Mouse (Mus musculus) limb, embryonic 10.5 days (tissue): ENCODE results near the gene Tmub2. TPM values are rescaled to one million over a fixed set of nuclear protein-coding genes. Genes with fewer than 3 reads are reported as not detected.
A peak's percentile ranks its signal among the peaks of the same experiment; 100 is the strongest.

Source experiments
- DNase-seq: peaks from one replicate; pipeline ENCODE4 v3.0.0-alpha.2; 2017; ENCODE audit warnings: low spot score
- H3K27ac ChIP-seq: fragments of 300-500 bp; sonication (generic); 2 replicates; pipeline ENCODE4 v1.5.1; 2016; ENCODE audit warnings: mild to moderate bottlenecking
- H3K27me3 ChIP-seq: fragments of 300-500 bp; sonication (generic); 2 replicates; pipeline ENCODE4 v1.6.1; 2016; ENCODE audit warnings: low read depth, mild to moderate bottlenecking; ENCODE audit not compliant: poor library complexity, severe bottlenecking
- H3K36me3 ChIP-seq: fragments of 300-500 bp; sonication (generic); 2 replicates; pipeline ENCODE4 v1.6.1; 2016; ENCODE audit warnings: mild to moderate bottlenecking, moderate library complexity
- H3K4me1 ChIP-seq: fragments of 300-500 bp; sonication (generic); 2 replicates; pipeline ENCODE4 v1.6.1; 2016
- H3K4me3 ChIP-seq: fragments of 300-500 bp; sonication (generic); 2 replicates; pipeline ENCODE4 v1.5.1; 2016; ENCODE audit warnings: mild to moderate bottlenecking, moderate library complexity
- H3K9me3 ChIP-seq: fragments of 300-500 bp; sonication (generic); replicated peaks from 2 replicates; pipeline ENCODE4 v1.6.1; 2016; ENCODE audit warnings: mild to moderate bottlenecking
- WGBS: fragments of 180-500 bp; shearing (Covaris S2); methylation state at CpG from one replicate; pipeline ENCODE4 v1.1.7; 2016; 5-methylcytosine and 5-hydroxymethylcytosine counted together
- polyA plus RNA-seq: library from polyadenylated mRNA; unstranded; fragments of >200 nt; fragmentation: Nextera tagmentation; extraction: Ambion mirVana; gene quantifications from 2 replicates; pipeline ENCODE4 v1.2.1, GENCODE M21; 2016

The Tmub2 gene
- polyA plus RNA-seq, 1 experiment from 2014 or later: 44.0 TPM

DNA sequence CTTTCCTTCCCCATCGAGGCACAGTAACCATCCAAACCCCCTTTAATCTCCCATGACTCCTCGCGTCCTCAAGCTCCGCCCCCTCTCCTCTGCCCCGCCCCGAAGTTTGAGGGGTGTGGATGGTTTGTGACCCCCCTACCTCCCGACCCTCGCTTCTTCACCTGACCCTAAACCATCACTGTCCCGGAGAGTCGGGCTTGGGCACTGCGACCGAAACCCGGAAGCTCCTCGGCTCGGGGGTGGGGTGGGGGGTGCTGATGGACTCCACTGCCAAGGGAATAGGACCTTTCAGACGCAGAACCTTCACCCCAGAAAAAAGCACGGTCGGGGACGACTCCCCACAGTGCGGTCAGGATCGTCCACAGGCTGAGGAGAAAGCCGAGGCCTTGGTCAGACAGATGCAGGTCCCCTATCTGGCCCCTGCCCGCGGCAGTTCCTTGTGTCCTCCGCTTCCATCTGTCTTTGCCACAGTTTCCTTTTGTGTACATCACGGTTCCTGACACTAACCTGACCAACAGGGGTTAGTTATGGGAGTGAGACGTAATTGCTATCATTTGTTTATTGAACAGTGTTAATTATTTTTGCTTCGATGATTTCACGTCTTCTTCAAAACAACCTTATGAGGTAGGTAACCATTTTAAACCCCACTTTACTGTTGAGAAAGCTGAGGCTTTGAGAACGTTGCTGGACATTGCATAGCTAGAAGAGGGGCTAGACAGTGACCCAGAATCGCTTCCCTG, 534 bp downstream of the Tmub2 start:
- WGBS: 6% methylated on average over 31 of the region's 31 CpGs
- H3K27ac ChIP-seq: peak overlapping the region; percentile 87

GRCm38 (mm10) chr11:102287485-102287884, 2.8 kb downstream of the Tmub2 start:
- 86% methylated on average over 8 of the region's 8 CpGs for WGBS
- Histone ChIP-seq H3K27me3 (no peaks in the 10 kb centered on the region), H3K4me1 (peaks cover 23% of the 10 kb centered on the region), H3K36me3 (peaks cover 59% of the 10 kb centered on the region), H3K9me3 (no peaks in the 10 kb centered on the region), H3K4me3 (no peak overlapping the region), H3K27ac (no peak overlapping the region)
- no peak for DNase-seq

More for the DNA sequence above, 534 bp downstream of the Tmub2 start:
- H3K4me3 ChIP-seq: peak overlapping the region; percentile 91
- peaks cover 17% of the 10 kb centered on the region for H3K4me1 ChIP-seq
- DNase-seq: no peak
- no peaks in the 10 kb centered on the region for H3K9me3 ChIP-seq
- no peaks in the 10 kb centered on the region for H3K27me3 ChIP-seq
- H3K36me3 ChIP-seq: peaks cover 37% of the 10 kb centered on the region

DNA sequence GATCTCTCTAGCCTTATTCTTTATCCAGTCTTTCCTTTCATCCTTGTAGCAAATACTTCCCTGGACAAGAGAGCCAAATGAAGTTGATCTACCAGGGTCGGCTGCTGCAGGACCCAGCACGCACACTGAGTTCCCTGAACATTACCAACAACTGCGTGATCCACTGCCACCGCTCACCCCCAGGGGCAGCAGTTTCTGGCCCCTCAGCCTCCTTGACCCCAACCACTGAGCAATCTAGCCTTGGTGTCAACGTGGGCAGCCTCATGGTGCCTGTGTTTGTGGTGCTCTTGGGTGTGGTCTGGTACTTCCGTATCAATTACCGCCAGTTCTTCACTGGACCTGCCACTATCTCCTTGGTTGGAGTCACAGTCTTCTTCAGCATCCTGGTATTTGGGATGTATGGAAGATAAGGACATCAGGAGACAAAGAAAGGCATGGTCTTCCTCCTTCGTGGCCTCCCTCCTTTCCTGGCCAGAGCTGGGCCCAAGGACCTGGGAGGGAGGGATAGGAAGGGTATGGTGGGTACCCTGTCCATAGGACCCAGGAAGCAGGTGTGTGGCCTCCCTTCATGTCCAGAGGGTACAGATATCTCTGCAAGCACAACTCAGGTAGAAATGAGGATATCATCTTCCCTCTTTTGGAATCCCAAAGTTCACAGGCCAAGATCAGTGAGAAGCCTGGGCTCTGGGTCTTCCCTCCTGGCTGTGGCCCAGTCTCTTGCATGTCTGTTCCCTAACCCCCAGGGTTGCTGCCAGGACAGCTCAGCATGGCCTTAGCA, 3.5 kb downstream of the Tmub2 start:
- Histone ChIP-seq H3K27ac (no peak overlapping the region), H3K4me3 (no peak overlapping the region), H3K4me1 (peaks cover 23% of the 10 kb centered on the region), H3K27me3 (no peaks in the 10 kb centered on the region), H3K36me3 (peaks cover 66% of the 10 kb centered on the region), H3K9me3 (no peaks in the 10 kb centered on the region)
- WGBS: 90% methylated on average over 8 of the region's 8 CpGs
- no peak for DNase-seq

DNA sequence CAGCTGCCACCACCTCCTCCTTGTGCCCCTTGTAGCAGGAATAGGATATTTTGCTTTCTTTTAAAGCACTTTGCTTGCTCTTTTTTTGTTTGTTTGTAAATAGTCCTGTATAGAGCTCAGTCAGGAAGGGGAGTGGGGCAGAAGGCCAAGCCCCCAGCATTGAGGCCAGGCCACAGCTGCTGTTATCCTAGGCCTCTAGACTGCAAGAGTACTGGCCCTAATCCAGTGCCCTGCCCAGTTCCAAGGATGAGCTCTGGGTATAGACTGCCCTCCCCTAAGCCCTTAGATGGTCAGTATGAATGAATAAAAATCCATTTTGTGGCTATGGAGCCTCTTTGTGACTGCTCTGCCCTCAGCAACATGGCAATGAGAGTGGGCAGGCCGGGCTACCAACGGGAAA, 4.2 kb downstream of the Tmub2 start:
- WGBS: 84% methylated on average over 2 of the region's 2 CpGs
- no peak for DNase-seq
- Histone ChIP-seq H3K36me3 (peaks cover 73% of the 10 kb centered on the region), H3K27ac (no peak overlapping the region), H3K4me1 (peaks cover 24% of the 10 kb centered on the region), H3K4me3 (no peak overlapping the region), H3K9me3 (no peaks in the 10 kb centered on the region), H3K27me3 (no peaks in the 10 kb centered on the region)

DNA sequence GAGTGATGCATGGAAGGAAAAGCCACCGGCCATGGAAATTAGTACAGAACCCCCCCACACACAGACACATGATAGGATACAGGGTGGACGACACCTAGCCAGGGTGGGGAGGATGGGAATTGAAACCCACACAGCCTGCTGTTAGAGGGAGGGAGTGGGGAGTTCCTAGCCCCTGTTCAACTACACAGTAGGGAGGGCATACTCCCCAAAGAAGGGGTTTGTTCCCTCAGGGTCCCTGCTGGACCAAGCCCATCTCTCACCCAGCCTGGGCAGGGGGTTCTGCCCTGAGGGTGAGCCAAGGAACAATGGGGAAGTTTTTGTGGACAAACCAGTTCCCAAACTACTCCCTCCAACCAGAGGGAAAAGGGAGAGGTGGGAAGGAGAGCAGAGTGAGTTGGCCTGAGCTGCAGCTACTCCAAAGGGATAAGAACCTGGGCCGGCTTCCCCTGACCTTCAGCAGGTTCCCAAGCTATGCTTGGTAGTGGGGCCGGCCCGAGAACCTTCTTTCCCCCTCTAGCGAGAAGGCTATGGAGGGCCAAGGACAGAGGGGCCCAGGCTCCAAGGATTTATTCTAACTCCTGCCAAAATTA, 4.9 kb downstream of the Tmub2 start:
- no peak overlapping the region; the same call in 1 of the 2 replicates for H3K27ac ChIP-seq

DNA sequence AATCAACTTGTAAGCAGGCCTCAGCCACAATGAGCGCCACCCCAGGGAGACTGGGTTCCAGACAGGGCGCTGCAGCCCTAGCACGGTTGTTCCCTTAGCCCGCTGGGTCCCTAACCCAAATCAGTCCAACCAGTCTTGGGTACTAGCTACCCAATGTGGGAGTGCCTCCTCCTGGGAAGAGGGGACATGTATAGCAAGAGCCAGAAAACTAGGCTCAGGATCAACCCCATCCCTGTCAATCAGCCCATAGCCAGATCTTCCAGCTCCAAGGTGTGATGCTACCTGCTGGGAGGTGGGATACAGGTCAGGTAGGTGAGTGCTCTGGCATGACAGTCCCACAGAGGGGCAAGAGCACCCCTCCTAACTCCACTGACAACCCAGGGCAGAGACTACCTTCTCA, 5.4 kb downstream of the Tmub2 start:
- Histone ChIP-seq H3K4me3 (no peak overlapping the region), H3K4me1 (peaks cover 34% of the 10 kb centered on the region), H3K27ac (no peak overlapping the region; the same call in 1 of the 2 replicates), H3K27me3 (no peaks in the 10 kb centered on the region), H3K36me3 (peaks cover 82% of the 10 kb centered on the region), H3K9me3 (no peaks in the 10 kb centered on the region)
- no peak for DNase-seq
- WGBS: 89% methylated on average over 4 of the region's 4 CpGs

More for the DNA sequence above, 4.9 kb downstream of the Tmub2 start:
- 63% methylated on average over 6 of the region's 6 CpGs for WGBS
- no peak overlapping the region for H3K4me3 ChIP-seq
- no peaks in the 10 kb centered on the region for H3K9me3 ChIP-seq
- H3K27me3 ChIP-seq: no peaks in the 10 kb centered on the region
- no peak for DNase-seq
- H3K36me3 ChIP-seq: peaks cover 80% of the 10 kb centered on the region
- peaks cover 31% of the 10 kb centered on the region for H3K4me1 ChIP-seq

GRCm38 (mm10) chr11:102291051-102291535, 6.4 kb downstream of the Tmub2 start:
- Histone ChIP-seq H3K9me3 (no peaks in the 10 kb centered on the region), H3K27ac (no peak overlapping the region)
- 88% methylated on average over 11 of the region's 11 CpGs for WGBS

DNA sequence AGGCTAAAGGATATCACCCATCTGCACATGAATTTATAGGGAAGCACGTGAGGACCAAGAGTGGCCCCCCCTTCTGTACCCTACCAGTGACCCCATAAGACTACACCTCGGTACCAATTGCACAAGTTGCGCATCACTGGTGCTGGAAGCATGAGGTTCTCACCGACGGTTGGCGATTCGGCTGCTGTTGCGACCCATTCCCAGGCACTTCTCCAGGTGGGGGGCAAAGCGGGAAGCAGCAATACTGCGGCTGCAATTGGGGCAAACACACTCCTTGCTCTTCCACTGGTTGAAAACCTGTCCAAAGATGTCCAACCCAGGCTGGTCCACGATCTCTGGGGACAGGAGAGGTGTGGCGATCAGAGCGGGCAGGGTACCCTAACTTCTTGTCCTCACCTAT, 9.2 kb downstream of the Tmub2 start:
- Histone ChIP-seq H3K36me3 (peaks cover 59% of the 10 kb centered on the region), H3K27me3 (no peaks in the 10 kb centered on the region), H3K4me3 (peak overlapping the region; percentile 96), H3K9me3 (no peaks in the 10 kb centered on the region), H3K4me1 (peaks cover 32% of the 10 kb centered on the region), H3K27ac (no peak overlapping the region)
- WGBS: 96% methylated on average over 13 of the region's 13 CpGs
- DNase-seq: no peak

More at GRCm38 (mm10) chr11:102291051-102291535, 6.4 kb downstream of the Tmub2 start:
- Histone ChIP-seq H3K4me3 (no peak overlapping the region), H3K4me1 (peaks cover 30% of the 10 kb centered on the region), H3K36me3 (peaks cover 82% of the 10 kb centered on the region), H3K27me3 (no peaks in the 10 kb centered on the region)
- no peak for DNase-seq

GRCm38 (mm10) chr11:102294416-102294815, 9.7 kb downstream of the Tmub2 start:
- Histone ChIP-seq H3K27ac (no peak overlapping the region), H3K27me3 (no peaks in the 10 kb centered on the region), H3K4me3 (peak overlapping the region; percentile 96), H3K9me3 (no peaks in the 10 kb centered on the region), H3K4me1 (peaks cover 32% of the 10 kb centered on the region), H3K36me3 (peaks cover 54% of the 10 kb centered on the region)
- DNase-seq: no peak
- WGBS: 83% methylated on average over 5 of the region's 5 CpGs

DNA sequence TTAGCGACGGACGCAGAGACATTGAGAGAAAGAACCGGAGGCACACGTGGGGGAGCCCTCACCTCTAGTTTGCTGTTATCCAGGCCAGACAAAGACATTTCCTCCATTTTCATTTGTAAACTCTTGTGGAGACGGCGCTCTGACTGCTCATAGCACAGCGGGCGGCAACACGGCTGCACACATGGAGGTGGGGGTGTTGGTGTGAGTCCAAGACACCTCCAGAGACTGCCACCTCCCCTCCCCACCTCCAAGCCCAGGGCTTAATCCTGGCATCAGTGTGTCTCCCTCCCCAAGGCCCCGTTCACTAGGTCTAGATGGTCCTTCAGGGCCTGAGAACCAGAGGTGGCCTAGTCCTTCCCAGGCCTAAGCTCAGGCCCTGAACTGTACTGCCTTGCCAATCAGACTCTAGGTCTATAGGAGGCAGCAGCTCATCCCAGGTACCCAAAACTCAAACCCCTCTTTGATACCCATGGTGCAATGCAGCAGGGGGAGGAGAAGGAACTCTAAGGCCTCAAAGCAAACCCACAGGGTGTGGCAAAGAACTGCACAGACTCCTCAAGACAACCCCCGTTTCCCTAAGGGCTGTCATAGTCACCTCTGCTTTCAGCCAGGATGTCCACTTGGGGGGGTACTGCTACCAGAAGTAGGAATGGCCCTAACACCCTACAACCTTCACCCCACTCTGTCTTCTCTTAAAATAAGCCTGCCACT, 10.3 kb downstream of the Tmub2 start:
- Histone ChIP-seq H3K36me3 (peaks cover 48% of the 10 kb centered on the region), H3K9me3 (no peaks in the 10 kb centered on the region), H3K4me1 (peaks cover 32% of the 10 kb centered on the region), H3K4me3 (peak overlapping the region; percentile 96), H3K27me3 (no peaks in the 10 kb centered on the region), H3K27ac (peak overlapping the region; percentile 98)
- DNase-seq: no peak
- WGBS: 78% methylated on average over 12 of the region's 12 CpGs

DNA sequence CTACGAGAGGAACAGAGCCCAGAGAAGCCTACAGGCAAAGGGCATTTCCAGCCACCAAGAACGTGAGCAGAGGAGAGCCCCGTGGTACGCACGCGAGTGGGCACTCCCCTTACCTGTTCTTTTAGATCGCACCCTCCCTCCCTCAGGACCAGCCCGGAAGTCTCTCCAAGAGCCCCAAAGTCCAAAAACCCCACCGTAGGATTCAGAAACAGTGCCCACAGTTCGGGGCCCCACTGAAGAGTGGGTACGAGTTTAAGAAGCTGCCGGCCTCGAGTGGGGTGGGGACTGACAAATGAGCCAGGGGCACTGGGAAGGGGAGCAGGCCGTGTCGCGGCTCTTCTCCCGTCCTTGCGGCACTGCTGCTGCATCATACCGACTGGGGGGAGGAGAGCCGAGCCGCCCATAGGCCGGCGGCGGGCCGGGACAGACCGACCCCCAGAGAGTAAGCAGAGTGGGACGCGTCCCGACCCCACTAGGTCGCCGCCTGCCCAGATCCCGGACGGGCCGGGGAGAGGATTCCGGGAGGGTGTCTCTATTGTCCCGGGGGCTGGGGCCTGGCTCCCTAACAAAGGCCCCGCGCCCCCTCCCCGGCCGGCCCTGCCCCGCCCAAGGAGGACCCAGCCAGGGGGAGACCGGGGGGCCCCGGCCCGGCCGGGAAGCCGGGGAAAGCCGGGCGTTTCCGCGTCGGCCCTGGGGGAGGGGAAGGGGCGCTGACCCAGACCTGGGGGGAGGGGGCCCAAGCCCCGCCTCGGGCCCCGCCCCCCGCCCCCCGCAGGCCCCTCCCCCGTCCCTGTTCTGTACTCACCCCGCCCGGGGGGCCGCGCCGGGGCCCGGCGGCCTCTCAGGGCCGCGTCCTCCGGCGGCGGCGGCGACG, 11.1 kb downstream of the Tmub2 start:
- DNase-seq: peak; percentile 88
- Histone ChIP-seq H3K27me3 (no peaks in the 10 kb centered on the region), H3K4me3 (peak overlapping the region; percentile 96), H3K36me3 (peaks cover 40% of the 10 kb centered on the region), H3K27ac (peak overlapping the region; percentile 98), H3K9me3 (no peaks in the 10 kb centered on the region), H3K4me1 (peaks cover 29% of the 10 kb centered on the region)
- 1% methylated on average over 60 of the region's 73 CpGs for WGBS
